Mouse (Mus musculus): ENCODE measurements around the gene 4933411K16Rik. TPM values are rescaled to one million over a fixed set of nuclear protein-coding genes. Genes with fewer than 3 reads are reported as not detected.

4933411K16Rik gene
- 0.09 and 0.23 TPM in 2 replicates for polyA plus RNA-seq (2012; rRNA removed)

GRCm38 (mm10) chr19:42051948-42052347 is at the start of gene 4933411K16Rik:
Gene 4933411K16Rik (plus strand): TSS chr19:42052248.
- WGBS: 75% methylated on average over 4 of the region's 4 CpGs

DNA sequence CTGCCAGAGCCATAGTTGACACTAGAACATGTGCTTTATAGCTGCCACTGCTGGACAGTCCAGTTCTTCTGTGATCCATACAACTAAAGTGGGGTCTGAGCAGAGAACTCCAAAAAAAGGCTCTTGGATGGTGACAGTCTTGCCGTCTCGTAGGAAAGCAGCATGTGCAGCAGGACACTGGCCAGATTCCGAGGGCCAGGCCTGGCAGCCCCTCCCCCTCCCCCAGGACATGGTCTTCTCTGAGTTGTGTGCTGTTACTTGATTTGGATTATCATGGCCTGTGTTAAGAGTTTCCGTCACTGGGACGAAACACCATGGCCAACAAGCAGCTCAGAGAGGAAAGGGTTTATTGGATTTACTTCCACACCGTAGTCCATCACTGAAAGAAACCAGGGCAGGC is 47.8 kb upstream of the 4933411K16Rik start:
- 64% methylated on average over 6 of the region's 6 CpGs for WGBS

More at GRCm38 (mm10) chr19:42051948-42052347, at the start of gene 4933411K16Rik:
- DNase-seq (ENCODE audit: low read depth, low spot score): no peak

GRCm38 (mm10) chr19:42005616-42006015 is 46.4 kb upstream of the 4933411K16Rik start:
- no peak for DNase-seq (ENCODE audit: low read depth, low spot score)
- WGBS: 66% methylated on average over 3 of the region's 3 CpGs

More for the DNA sequence above, 47.8 kb upstream of the 4933411K16Rik start:
- no peak for DNase-seq (ENCODE audit: low read depth, low spot score)

DNA sequence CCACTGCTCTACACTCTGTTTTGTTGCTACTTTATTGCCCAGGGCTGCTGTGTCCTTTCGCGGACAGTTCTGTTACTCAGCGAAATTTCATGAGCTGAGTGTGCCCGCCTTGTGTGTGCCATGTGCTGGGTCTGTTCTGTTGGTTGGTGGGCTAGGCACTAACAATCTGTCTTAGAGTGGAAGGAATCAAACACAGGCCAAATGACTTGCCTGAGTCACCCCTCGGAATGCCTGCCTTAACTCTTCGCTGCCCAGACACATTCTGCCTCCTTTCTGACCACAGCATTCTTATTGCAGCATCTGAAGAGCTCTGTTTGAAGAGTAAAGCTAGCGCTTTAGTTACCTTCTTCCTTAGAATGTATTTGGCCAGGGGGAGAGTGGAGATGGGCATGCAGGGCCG is 45.5 kb upstream of the 4933411K16Rik start:
- 61% methylated on average over 8 of the region's 8 CpGs for WGBS
- no peak for DNase-seq (ENCODE audit: low read depth, low spot score)

- DNase-seq (ENCODE audit: low read depth, low spot score): no peak
- WGBS: 78% methylated on average over 3 of the region's 3 CpGs
Observed at GRCm38 (mm10) chr19:42008586-42008985, 43.5 kb upstream of the 4933411K16Rik start.

DNA sequence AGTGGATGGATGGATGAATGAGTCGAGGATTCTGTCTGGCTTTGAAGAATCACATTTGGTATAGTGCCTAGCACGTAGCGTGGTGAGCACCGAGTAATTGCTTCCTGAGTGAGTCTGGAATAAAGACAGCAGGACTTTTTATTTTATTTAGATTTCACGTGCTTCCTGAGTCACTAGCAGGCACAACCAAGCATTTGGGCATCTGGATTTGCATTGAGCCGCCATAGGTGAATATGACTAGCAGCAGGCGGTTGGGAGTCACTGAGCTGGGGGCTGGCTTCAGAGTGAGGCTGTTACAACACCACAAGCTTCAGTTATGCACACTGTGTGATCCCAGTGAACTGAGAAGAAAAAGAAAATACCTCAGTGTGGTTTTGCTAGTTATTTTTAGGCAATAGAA is 43.0 kb upstream of the 4933411K16Rik start:
- WGBS: 55% methylated on average over 7 of the region's 7 CpGs
- DNase-seq (ENCODE audit: low read depth, low spot score): no peak

- no peak for DNase-seq (ENCODE audit: low read depth, low spot score)
- WGBS: 84% methylated on average over 4 of the region's 4 CpGs
Observed at GRCm38 (mm10) chr19:42010436-42010835, 41.6 kb upstream of the 4933411K16Rik start.

DNA sequence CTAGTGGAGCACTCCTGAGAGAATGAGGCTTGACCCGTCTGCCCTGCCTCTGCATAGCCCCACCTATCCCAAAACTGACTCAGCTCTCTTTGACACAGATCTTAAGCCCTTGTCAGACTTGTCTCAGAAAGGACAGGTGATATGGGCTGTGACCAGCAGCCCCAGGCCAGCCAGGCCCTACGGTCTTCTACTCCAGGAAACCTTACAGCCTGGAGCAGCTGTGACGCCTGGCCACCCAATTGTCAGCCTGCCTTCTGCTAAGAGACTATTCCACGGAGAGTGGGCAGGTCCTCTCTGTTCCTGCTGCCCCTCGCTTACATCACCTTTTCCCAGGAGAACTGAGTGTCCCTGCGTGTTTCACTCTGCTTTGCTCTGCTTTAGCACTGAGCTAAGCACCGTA is 40.9 kb upstream of the 4933411K16Rik start:
- no peak for DNase-seq (ENCODE audit: low read depth, low spot score)
- 84% methylated on average over 7 of the region's 7 CpGs for WGBS

DNA sequence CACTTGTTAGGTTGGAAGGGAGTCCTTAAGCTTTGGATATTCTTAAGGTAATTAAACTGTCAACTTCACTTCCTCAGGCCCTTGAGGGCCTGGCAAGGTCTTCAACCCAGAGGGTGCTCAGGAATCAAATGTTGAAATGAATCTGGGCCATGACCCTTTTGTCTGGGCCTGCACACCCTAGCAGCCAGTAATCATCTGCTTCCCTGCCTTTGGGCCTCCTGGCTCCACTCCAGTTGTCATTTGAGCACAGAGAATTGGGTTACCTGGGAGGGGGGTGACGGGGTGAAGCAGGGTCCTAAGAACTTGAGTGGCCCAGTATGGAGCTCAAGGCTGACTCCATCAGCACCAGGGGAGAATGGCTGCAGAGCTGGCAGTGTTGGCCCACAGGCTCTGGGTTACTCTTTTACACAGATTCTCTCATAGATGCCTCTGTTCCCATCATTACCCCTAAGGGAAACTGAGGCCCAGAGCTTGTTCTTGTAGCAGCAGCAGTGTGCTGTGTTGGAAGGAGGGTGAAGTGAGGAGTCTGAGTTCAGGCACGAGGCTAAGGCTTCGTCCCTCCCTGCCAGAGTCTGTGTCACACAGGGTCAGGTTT is 37.7 kb upstream of the 4933411K16Rik start:
- WGBS: 79% methylated on average over 3 of the region's 3 CpGs
- no peak for DNase-seq (ENCODE audit: low read depth, low spot score)

DNA sequence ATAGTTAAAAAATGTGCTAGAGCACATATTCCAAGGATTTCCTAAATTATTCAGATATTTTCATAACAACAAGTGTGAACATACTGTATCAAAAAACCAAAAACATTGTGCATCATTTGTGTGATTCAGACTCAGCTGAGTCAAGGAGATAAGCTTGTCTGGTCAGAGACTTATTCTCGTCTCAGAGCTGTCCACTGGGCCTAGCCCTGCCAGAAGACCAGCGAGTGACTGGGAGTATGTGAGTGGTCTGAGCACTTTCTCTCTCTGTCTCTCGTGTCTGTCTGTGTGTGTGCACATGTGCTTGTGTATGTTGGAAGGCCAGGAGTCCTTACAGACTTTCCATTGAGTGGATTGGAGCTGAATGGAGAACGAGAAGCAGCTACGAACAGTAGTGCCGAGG is 37.0 kb upstream of the 4933411K16Rik start:
- 77% methylated on average over 6 of the region's 6 CpGs for WGBS
- no peak for DNase-seq (ENCODE audit: low read depth, low spot score)

- 75% methylated on average over 4 of the region's 4 CpGs for WGBS
- no peak for DNase-seq (ENCODE audit: low read depth, low spot score)
Observed at GRCm38 (mm10) chr19:42016251-42016650, 35.8 kb upstream of the 4933411K16Rik start.

DNA sequence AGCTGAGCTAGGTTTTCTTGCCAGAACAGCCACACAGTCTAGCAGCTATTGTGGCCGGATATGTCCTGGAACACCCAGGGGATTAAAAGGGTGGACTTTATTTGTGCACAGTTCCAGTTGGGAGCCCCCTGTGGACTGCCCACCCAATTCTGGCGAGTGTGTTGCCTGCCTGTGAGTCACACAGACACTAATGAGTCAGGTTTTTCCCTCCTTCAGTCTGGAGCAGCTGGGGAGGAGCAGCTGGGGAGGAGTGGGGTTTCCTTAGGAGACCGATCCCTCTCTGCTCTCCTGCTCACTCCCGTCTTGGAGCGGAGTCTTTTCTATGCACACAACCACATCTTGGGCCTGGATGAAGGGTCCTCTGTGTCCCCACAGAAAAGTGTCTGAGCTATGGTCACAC is 35.2 kb upstream of the 4933411K16Rik start:
- no peak for DNase-seq (ENCODE audit: low read depth, low spot score)
- WGBS: 52% methylated on average over 5 of the region's 5 CpGs

- DNase-seq (ENCODE audit: low read depth, low spot score): no peak
Observed at GRCm38 (mm10) chr19:42017399-42018247, 34.4 kb upstream of the 4933411K16Rik start.

DNA sequence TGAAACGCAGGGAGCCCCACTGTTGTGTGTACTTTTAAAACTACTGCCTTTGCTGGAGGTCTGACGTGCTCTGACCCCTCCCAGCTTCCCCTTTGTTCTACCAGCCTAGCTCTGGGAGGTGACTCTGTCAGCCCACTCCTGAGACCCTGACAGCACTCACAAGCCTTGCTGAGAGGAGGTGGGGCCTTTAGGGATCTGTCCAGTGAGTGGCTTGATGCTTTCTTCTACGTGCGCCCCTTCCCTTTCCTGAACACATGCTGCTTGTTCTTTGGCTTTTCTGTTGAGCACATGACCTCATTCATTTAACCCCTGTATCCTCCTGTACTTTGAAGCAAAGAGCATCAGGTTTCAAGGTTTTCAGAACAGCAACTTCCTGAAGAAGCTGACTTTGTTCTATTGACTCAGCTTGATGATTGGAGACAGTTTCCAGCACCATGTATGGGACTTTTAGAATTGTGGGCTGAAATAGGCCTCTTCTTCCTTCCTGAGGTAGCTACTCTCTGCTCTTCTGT is 33.0 kb upstream of the 4933411K16Rik start:
- WGBS: 63% methylated on average over 4 of the region's 4 CpGs
- no peak for DNase-seq (ENCODE audit: low read depth, low spot score)

More at GRCm38 (mm10) chr19:42017399-42018247, 34.4 kb upstream of the 4933411K16Rik start:
- WGBS: 62% methylated on average over 8 of the region's 8 CpGs

DNA sequence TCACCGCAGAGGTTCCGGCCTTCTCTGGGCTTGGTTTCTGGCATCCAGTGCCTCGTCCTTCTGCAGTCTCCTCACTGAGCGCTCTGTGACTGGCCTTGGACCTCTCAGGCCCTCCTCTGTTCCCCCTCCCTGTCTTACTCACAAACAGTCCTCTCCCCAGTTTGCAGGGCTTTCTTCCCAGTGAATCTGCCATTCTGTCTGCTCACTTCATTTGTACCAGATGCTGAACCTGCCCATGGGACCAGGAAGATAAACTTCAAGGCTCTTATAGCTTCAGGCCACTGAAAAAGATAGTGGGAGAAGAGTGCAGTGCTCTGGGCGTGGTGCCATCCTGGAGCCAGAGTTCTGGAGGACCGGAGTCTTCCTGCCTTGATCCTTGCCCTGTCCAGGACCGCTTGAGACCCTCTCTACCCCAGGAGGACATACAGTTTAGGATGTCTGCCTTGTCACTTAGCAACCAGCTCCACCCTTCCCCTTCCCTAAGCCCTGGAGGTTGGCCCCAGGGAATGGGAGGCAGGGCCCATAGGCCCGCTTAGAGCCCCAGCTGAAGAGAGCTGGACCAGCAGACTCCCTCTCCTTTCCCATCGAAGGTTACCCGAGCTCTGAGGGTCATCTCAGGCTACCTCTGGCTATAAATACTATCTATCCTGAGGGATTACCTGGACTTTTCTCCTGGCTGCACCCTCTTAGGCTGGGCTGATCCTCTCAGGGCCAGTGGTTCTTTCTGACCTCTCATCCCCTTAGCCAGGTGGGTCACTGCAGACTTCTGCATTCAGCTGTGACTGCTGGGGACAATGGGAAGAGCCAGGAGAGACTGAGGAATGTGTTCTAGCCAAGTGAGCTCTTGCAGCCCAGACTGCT is 30.1 kb upstream of the 4933411K16Rik start:
- DNase-seq (ENCODE audit: low read depth, low spot score): no peak
- WGBS: 77% methylated on average over 10 of the region's 10 CpGs

- DNase-seq (ENCODE audit: low read depth, low spot score): no peak
- 81% methylated on average over 2 of the region's 2 CpGs for WGBS
Observed at GRCm38 (mm10) chr19:42022542-42022848, 29.6 kb upstream of the 4933411K16Rik start.

GRCm38 (mm10) chr19:42026158-42026557 is 25.9 kb upstream of the 4933411K16Rik start:
- WGBS: 6% methylated on average over 5 of the region's 5 CpGs

GRCm38 (mm10) chr19:42031112-42031511 is 20.9 kb upstream of the 4933411K16Rik start:
- no peak for DNase-seq (ENCODE audit: low read depth, low spot score)
- WGBS: 79% methylated on average over 5 of the region's 5 CpGs

More at GRCm38 (mm10) chr19:42026158-42026557, 25.9 kb upstream of the 4933411K16Rik start:
- DNase-seq (ENCODE audit: low read depth, low spot score): peak; percentile 42

DNA sequence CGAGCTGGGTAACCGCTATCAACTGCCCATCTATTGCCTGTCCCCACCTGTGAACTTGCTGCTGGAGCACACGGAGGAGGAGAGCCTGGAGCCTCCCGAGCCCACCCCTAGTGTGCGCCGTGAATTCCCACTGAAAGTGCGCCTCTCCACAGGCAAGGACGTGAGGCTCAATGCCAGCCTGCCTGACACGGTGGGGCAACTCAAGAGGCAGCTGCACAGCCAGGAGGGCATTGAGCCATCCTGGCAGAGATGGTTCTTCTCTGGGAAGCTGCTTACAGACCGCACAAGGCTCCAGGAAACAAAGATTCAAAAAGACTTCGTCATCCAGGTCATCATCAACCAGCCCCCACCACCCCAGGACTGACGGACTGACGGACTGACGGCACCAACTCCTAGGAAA is 18.4 kb upstream of the 4933411K16Rik start:
- no peak for DNase-seq (ENCODE audit: low read depth, low spot score)
- WGBS: 93% methylated on average over 14 of the region's 14 CpGs
